Mouse (Mus musculus) urinary bladder, postnatal 25 days (tissue): ENCODE measurements around the gene Gtpbp10.

Experiments used
- DNase-seq: peaks from one replicate; pipeline ENCODE4 v3.0.0; 2022; ENCODE audit warnings: low spot score

The Gtpbp10 gene

GRCm38 (mm10) chr5:5559079-5559740, at the start of gene Gtpbp10:
Gene Gtpbp10 (minus strand): TSS chr5:5559538.
- DNase-seq: peak; percentile 94

DNA sequence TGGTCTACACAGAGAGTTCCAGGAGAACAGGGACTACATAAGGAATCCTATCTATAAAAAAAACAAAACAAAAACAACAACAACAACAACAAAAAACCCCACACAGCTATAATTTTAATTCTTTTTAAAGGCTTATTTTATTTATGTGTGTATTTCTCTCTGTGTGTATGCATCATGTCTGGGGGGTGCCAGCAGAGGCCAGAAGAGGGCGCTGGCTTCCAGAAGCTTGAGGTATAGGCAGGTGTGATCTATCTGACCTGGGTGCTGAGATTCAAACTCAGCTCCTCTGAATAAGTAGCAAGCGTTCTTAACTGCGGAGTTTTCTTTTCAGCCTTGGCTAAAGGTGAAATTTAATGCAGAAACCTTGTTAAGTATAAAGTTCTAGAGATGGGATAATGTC, 28.3 kb upstream of the Gtpbp10 start:
- no peak for DNase-seq

GRCm38 (mm10) chr5:5573749-5574317, 14.5 kb upstream of the Gtpbp10 start, which contains the start of gene Gm8773:
Gene Gm8773 (plus strand): TSS chr5:5573799.
- peak; percentile 13 for DNase-seq

- no peak for DNase-seq
These were observed 3.1 kb upstream of the Gtpbp10 start for GRCm38 (mm10) chr5:5562435-5562834.

- no peak for DNase-seq
These were observed 1.8 kb upstream of the Gtpbp10 start for GRCm38 (mm10) chr5:5561041-5561706.

- DNase-seq: no peak
These were observed 460 bp upstream of the Gtpbp10 start for GRCm38 (mm10) chr5:5559798-5560197.

DNA sequence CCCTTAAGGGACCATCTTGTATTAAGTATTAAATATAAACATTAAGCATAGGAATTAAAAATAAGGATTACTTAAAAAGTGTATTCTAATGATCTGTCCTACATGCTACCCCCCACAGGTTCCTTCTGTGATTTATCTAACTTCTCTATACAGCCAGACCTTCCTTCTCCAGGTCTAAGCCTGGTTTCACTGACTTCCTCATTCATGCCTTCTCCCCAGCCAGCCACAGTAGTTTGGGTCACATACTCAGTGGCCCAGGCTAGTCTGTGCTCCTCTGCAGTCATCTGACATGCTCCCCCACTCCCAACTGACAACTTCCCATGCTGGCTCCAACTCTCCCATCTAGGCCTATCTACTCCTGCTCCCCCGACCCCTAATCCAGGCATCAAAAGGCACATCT, 8.2 kb downstream of the Gtpbp10 start:
- DNase-seq: no peak

DNA sequence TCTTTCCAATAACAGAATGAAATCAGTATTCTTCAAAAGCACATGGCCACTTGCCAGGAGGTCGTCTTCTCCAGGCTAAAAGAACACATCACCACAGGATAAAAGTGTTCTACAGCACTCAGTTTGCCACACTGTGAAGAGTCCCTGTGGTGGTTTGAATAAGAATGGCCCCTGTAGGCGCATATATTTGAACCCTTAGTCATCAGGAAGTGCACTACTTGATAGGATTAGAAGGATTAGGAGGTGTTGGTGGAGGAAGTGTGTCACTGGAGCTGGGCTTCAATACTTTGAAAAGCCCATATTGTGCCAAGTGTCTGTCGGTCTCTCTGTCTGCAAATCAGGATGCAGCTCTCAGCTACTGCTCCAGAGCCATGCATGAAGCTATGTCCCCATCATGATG, 19.0 kb downstream of the Gtpbp10 start:
- no peak for DNase-seq

DNA sequence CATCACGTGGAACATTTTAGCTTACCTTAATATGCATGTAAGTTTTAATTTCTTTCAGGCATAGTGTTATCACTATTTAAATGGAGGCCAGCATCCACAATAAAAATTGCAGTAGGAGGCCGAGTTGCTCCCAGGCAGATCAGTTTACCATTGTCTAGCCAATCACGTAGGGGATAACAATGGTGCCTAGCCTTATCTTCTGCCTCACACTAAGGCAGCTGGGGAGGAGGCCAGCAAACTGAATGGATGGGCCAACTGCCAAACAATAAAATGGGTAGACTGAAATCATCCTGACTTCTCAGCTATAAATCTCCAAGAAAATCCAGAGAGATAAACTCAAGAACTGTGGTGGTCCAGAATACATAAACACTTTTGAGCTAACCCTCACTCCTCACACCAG, 19.6 kb downstream of the Gtpbp10 start:
- DNase-seq: no peak

GRCm38 (mm10) chr5:5536131-5536530, 23.2 kb downstream of the Gtpbp10 start:
- no peak for DNase-seq

DNA sequence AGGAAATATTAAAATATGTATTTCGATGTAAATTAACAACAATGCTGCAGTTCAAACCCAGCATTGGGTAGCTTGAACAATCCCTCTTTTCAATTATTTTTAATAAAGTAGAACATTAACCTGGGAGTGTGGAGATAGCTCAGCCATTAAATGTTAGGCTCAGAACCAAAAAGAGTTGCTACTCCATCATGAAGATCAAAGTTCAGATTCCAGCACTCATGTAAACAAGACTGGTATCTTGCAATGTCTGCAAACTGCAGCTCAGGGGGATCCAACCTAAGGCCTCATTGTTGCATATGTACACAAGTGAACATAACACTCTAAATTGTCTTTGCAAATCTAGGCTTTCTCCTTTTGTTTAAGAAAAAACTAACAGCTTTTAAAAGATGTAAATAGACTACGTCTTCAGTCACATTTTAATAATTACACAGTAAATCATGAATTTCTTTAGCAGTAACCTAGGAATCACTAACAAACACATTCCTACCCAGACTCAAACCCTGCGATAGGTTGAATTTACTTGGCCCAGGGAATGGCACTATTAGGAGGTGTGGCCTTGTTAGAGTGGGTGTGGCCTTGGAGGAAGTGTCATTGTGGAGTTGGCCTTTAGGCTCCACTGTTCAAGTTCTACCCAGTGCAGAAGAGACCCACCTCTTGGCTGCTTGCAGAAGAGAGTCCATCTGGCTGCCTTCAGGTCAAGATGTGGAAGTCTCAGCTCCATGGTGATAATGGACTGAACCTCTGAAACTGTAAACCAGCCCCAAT, 25.5 kb downstream of the Gtpbp10 start:
- DNase-seq: no peak

- DNase-seq: no peak
These were observed 43.9 kb downstream of the Gtpbp10 start for GRCm38 (mm10) chr5:5515411-5515810.

- DNase-seq: peak; percentile 94
These were observed 44.9 kb downstream of the Gtpbp10 start, which contains the start of gene Cldn12 for GRCm38 (mm10) chr5:5514196-5515076. Gene Cldn12 (minus strand): TSS chr5:5514958.

DNA sequence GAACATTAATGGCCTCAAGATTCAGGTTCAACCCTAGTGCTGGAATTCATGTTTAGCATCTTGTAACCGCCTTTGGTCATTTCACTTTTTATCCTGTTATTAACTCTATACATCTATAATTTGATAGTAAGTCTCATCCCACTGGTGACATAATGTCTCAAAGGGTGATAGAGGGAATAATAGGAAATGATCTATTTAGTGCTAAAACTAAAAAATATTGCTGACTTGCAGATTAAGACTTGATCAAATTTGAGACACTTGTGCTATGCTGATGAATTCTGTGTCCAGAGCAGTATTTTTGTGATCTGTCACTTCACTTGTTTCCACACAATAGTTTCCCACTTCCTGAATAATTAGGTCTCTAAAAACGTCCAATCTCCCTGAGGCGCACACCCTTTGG, 47.9 kb downstream of the Gtpbp10 start:
- no peak for DNase-seq

GRCm38 (mm10) chr5:5510989-5511388, 48.3 kb downstream of the Gtpbp10 start:
- DNase-seq: no peak

- DNase-seq: no peak
These were observed 48.9 kb downstream of the Gtpbp10 start for GRCm38 (mm10) chr5:5510304-5510887.

DNA sequence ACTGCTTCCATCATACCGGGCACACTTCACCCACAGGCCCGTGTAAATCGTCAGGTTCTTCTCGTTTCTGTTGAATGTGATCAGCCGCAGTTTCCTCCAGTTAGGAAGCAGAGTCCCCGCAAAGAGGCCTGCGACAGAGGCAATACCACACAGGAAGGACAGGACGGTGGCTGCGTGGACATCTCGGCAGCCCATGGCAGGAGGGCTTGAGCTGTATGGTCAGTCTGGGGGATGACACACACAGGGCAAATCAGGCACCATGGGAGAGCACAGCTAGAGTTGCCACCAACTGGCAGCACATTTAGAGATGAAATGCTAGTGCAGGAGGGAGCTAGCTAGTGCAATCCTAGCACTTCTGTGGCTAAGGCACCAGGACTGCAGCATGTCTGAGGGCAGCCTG, 51.1 kb downstream of the Gtpbp10 start:
- no peak for DNase-seq

- peak; percentile 58 for DNase-seq
These were observed 51.6 kb downstream of the Gtpbp10 start for GRCm38 (mm10) chr5:5507701-5508225.

DNA sequence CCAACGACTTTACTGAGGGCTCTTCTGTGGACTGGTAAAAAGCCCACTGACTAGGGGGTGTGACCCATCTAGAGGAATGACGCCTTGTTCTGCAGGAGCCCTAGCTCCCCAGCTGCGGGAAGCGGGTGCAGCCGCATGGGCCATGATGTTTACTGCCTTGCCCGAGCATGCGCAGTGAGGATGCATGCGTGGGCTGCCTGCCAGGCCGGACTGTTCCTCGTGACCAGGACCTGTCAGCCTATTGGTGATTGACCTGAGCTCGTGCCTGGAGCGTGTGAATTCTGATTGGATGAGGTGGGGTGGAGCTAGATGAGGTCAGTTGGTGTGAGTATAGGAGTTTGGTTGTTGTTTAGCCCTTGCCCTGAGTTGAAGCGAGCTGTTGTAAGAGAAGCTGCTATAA, 54.9 kb downstream of the Gtpbp10 start:
- no peak for DNase-seq

- no peak for DNase-seq
These were observed 56.0 kb downstream of the Gtpbp10 start for GRCm38 (mm10) chr5:5503381-5503780.

- no peak for DNase-seq
These were observed 57.8 kb downstream of the Gtpbp10 start for GRCm38 (mm10) chr5:5501583-5501982.
